Mouse (Mus musculus): ENCODE data around the gene Tas2r102.

The Tas2r102 gene

DNA sequence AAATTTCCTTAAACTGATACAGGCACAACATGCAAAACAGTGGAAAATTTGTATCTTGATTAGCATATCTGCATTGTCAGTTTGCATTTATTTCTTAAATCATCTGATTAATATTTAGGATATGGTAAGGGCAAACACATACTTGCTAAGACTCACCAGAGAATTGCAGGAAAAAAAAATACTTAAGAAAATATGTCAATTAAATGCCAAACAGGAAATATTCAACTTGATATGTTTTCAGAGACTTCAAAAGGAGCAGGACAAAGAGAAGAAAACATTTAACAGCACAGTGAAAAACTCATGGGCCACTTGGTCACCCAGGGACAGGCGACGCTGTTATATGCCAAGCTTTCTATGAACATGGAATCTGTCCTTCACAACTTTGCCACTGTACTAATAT is at the start of gene Tas2r102:
Tas2r102 (plus strand) TSS at position 301 of the 400 bp plus-strand sequence.
- no peak for DNase-seq (ENCODE audit: low spot score)

DNA sequence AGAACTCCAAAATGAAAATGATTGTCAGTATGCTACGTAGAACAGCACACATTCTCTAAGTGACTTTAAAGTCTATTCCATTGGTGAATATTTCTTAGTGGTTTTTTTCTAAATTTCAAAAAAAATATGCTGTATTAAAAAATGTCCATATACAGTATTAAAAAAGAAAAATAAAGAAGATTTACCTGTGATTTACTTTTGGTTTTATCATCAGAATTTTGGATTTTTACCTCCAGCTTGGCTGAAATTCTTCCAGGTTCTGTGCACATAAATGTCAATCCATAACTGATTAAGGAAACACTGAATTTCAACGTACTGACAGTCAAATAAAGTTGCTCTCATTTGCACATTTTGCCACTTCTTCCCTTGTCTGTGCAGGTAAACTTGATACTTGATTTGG is 24.0 kb upstream of the Tas2r102 start, which contains the start of gene Tas2r115:
Tas2r115 (minus strand) TSS at position 101 of the 400 bp plus-strand sequence.
- no peak for DNase-seq (ENCODE audit: low spot score)

DNA sequence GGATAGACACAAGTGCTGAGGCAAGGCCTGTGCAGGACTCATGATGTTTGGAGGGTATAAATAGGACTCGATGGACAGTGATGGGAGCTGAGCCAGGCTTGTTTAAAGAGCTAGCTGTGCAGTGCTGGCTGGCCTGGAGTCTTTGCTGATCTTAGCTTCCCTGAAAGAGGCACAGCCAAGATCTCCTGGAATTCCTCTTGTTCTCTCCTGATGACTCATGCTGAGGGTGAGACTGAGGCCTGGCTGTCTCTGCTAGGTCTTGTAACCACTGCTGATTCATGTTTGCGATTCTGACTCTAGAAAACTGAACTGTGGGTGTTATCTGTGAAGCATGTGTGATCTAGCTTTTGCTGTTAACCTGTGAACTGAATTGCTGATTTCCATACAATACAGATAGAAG is 11.7 kb upstream of the Tas2r102 start:
- no peak for DNase-seq (ENCODE audit: low spot score)

DNA sequence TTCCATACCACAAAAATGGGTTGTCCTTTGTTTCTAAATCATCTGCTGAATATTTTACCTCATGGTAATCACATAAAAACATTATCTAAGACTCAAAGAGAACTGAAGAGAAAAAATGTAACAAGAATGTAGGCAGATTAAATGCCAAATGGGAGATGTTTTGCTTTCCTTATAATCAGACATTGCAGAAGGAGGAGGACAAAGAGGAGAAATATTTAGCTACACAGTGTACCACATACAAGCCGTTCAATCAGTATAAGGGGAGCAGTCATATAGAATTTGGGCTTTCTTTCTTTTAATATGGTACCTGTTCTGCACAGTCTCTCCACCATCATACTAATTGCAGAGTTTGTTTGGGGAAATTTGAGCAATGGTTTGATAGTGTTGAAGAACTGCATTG is 7.5 kb upstream of the Tas2r102 start, which contains the start of gene Tas2r124:
Tas2r124 (plus strand) TSS at position 301 of the 400 bp plus-strand sequence.
- no peak for DNase-seq (ENCODE audit: low spot score)

DNA sequence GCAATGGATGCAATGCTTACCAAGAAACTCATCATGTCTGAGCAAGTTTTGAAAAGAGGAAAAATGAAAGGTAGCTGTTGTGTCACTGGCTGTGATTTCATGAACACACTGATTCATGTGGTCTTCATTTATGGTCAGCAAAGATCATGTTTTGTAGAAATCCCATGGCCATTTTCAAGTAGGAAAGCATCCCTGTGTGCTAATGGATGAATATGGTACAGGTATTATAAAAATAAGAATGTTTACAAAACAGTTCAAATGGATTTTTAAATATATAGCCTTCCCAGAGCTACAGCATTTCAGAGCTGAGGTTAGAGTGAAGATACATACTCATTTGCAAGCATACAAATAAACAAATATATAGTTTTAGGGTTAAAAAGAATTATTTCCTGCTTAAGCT is 16.1 kb downstream of the Tas2r102 start, which contains the start of gene Tas2r136:
Tas2r136 (minus strand) TSS at position 101 of the 400 bp plus-strand sequence.
- DNase-seq (ENCODE audit: low spot score): no peak

DNA sequence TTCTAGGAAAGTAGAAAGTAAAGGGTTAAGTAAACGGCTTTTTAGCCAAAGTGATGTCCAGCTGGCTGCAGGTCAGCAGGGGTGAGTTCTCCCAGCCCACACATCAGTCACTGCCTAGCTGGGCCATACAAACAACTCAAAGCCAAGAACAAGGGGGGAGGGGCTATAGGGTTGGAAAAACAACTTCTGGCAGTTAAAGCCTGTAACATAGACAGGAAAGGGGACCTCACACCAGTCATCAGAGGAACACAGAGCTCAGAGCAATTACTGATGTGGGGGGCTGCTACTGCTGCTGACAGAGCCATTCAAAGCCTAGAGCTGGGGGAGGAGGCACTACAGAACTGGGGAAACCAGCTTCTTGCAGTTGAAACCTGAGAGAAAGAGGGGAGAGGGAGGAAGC is 33.5 kb downstream of the Tas2r102 start:
- no peak for DNase-seq (ENCODE audit: low spot score)

DNA sequence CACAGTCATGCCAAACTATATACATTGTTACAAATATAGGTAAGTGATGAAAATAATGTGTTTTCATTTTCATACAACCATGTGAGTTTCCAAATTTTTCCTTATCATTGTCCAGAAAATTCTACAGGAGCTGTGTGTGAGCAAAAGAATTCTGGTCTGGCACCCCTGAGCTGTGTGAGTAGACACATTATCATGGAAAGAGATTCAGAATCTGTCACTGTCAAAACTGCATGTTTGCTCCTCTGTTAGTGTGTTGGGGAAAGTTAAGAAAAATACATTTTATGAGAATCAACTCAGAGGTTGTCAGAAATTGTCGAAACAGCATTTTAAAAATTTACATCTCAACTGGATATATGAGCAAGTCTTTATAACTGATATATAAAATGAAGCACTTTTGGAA is 40.6 kb downstream of the Tas2r102 start, which contains the start of gene Tas2r117:
Tas2r117 (plus strand) TSS at position 301 of the 400 bp plus-strand sequence.
- no peak for DNase-seq (ENCODE audit: low spot score)
